Mouse (Mus musculus) R1 (cell line): ENCODE data around the gene Fbf1.

Experiments
- DNase-seq: peaks from one replicate; pipeline ENCODE4 v3.0.0-alpha.2; 2018; ENCODE audit warnings: low read depth, low spot score

Fbf1 gene

DNA sequence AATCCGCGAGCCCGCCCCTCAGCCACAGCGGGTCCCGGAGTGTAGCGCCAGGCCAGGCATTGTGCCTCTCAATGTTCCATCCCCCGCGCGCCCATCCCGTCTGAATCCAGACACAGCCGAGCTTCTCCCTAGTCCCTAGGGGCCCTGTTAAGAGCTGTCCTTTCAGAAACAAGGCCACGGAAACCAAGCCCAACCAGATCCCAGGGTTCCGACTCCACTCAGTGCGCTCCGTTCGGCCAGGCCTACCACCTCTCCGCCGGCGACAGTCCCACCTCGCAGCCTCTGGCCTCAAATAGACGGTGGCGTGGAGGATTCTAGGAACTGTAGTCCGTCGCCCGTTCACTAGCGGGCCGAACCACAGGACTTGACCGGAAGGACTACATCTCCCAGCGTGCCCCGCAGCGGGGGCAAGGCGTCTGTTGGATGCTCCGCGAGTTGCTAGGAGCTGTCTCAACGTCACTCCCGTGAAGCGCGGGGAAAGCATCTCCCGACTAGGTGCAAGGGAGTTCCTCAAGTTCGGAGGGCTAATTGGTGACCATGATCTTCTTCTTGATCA is at the start of gene Fbf1:
TSS of gene Fbf1 (minus strand) at position 283 of the 556 bp plus-strand sequence.
- peak; percentile 98 for DNase-seq

DNA sequence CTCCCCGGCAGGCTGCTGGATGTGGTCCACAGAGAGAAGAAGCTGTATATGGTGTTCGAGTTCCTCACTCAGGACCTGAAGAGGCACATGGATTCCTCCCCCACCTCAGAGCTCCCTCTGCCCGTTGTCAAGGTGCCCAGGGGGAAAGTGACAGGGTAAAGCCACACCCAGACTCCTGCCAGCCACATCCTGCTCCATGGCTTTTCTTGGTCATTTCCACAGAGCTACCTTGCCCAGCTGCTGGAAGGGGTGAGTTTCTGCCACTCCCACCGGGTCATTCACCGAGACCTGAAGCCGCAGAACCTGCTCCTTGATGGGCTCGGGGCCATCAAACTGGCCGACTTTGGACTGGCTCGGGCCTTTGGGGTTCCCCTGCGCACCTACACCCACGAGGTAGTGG is 48.6 kb upstream of the Fbf1 start:
- DNase-seq = no peak

DNA sequence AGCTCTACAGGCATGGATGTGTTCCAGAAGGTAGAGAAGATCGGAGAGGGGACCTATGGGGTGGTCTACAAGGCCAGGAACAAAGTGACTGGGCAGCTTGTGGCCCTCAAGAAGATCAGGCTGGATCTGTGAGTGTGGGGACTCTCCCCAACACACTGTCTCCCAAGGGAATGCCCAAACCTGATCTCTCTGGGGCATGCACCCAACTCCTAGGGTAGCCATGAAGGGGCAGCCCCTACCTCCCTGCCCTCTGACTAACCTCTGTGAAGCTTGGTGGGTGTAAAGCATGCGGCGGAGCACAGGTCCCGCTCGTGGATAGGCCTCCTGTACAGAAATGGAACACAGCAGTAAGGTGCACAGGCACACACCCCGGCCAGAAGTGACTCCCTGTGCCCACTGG is 48.0 kb upstream of the Fbf1 start:
- no peak for DNase-seq

DNA sequence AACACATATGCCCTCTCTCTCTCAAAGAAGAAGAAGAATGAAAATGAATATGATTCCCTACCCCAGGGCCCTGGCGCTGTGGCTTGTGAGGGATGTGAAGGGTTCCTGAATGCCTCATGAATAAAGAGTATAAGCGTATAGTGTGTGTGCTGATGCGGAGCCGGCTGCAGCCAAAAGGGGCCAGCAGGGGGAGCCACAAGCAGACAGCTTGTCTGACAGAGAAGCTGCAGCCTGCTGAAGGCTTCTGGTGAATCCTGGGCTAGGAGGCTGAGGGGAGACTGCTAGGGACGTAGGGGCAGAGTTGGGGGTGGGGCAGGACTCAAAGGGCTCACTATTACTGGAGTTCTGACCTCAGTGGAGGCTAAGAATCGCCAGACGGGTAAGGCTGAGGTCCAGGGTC is 47.2 kb upstream of the Fbf1 start:
- DNase-seq = peak; percentile 82

DNA sequence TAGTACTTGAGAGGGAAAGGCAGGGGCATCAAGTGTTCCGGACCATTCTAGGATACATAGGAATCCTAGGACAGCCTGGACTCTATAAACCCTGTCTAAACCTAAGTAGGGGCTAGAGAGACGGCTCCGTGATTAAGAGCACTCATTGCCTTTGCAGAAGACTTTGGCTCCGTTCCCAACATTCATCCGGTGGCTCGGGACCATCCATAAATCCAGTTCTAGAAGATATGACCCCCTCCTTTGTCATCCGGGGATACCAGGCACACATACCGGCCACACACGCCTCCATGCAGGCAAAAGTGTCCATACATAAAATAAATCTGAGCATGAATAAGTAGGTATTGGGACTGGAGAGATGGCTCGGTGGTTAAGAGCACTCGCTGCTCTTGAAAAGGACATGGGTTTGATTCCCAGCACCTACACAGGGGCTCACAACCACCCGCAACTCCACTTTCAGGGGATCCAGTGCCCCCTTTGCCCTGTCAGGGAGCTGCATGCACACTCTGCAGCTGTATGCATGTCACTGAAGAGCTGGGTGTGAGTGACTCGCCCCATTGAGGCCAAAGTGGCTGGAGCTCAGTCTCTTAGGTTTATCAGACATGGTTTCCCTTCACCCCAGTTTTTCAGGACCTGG is 46.0 kb upstream of the Fbf1 start:
- DNase-seq = no peak

DNA sequence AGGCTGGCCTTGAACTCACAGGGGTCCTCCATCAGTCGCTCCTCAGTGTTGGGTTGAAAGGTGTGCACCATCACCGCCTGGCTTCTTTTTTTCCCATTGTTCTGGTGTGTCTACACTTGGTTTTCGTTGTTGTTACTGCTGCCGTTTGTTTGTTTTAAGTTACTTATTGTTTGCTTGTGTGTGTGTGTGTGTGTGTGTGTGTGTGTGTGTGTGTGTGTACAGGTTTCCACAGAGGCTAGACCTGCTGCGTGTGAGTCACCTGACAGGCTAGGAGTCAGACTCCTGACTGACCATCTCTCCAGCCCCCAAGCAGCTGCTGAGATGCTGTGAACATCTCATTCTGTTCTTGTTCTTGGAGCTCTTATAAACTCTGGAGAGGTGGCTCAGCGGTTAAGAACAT is 44.9 kb upstream of the Fbf1 start:
- no peak for DNase-seq

DNA sequence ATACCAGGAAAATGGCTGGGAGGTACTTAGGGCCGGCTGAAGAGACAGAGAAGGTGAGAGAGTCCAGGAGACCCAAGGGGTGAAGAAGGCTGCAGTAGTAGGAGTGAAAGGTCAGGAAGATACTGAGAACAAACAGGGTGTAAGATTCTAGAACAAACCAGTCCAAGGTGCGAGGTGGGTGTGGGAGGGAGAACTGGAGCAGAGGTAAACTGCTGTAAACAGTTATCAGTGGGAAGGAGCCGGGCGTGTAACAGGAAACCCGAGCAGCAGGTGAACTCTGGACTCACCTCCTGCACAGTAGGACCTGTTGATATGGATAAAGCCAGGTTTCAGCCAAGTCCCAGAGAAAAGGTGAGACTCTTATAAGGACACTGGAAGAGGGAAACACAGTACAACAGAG is 42.7 kb upstream of the Fbf1 start:
- DNase-seq = peak; percentile 48

DNA sequence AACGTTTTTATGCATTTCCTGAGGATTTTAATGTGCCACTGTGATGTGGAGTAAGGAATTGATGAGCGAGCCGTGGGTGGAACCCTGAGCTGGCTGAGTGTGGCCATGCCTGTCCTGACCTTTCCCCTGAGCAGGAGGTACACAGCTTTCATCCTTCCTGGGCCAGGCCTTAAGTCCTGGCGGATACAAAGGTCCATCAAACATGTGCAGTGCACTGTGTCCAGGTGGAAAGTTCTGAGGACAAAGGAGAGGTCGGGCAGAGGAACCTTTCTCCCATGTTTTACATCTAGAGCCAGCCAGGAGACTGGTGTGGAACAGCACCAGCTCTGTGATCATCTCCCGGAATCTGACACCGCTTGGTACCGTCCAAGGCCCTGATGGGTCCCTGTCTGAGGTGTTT is 41.3 kb upstream of the Fbf1 start:
- no peak for DNase-seq

DNA sequence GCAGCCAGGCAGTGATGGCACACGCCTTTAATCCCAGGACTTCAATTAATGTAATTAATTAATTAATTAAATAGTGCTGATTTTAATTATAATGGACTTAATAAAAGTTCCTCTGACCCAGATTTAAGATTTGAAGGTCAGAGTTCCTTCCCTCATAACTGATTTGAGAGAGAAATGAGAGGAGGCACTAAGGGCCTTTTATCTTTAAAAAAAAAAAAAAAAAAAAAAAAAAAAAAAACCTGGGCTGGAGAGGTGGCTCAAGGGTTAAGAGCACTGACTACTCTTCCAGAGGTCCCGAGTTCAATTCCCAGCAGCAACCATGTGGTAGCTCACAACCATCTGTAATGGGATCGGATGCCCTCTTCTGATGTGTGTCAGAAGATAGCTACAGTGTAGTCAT is 40.7 kb upstream of the Fbf1 start:
- DNase-seq = no peak

DNA sequence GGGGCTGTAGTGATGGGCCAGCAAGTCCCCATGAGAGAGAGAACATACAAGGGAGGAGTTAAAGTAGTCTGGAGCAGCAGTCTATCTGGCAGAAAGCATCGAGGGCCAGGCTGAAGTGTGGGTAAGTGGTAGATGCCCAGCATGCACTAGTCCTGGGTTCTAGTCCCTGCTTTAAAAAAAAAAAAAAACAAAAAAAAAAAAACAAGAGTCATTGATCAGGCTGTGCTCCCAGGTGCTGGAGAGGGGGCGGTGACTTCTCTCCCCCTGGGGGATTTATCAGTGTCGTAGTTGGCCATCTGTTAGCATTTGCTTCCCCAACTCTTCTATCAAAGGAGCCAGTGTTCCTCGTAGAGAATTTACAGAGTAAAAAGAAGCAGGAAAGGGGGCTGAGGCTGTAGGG is 38.7 kb upstream of the Fbf1 start:
- DNase-seq = no peak

DNA sequence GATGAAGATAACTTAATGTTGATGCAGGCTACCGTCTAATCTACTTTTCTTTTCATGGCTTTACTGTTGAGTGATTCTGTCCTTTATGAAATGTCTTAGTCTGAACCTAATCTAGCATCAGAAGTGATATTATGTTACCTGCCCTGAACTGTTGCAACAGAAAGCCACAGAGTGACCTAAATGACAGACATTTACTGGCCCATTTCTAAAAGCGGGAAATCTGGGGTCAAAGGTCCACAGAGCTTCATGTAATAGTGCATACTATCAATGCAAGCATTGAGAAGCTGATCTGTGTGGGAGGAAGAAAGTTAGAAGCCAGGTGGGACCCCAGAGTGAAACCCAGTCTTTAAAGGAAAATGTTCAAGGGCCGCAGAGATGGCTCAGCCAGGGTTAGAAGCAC is 35.2 kb upstream of the Fbf1 start:
- no peak for DNase-seq

DNA sequence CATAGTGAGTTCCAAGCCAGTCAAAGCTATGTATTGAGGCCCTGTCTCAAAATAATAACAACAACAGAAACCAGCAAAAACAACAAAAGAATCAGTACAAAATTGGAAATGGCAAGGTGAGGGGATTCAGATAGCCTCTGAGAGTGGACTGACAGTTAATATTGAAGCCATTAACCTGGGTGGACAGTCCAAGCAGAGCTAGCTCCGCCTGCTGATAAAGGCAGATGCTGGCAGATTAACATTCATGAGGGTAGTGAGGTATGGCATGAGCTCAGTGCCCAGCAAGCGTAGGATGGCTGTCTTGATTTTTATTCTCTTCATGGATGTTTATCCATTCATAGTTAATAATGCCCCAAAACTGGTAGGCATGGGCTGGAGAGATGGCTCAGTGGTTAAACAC is 33.2 kb upstream of the Fbf1 start:
- no peak for DNase-seq

DNA sequence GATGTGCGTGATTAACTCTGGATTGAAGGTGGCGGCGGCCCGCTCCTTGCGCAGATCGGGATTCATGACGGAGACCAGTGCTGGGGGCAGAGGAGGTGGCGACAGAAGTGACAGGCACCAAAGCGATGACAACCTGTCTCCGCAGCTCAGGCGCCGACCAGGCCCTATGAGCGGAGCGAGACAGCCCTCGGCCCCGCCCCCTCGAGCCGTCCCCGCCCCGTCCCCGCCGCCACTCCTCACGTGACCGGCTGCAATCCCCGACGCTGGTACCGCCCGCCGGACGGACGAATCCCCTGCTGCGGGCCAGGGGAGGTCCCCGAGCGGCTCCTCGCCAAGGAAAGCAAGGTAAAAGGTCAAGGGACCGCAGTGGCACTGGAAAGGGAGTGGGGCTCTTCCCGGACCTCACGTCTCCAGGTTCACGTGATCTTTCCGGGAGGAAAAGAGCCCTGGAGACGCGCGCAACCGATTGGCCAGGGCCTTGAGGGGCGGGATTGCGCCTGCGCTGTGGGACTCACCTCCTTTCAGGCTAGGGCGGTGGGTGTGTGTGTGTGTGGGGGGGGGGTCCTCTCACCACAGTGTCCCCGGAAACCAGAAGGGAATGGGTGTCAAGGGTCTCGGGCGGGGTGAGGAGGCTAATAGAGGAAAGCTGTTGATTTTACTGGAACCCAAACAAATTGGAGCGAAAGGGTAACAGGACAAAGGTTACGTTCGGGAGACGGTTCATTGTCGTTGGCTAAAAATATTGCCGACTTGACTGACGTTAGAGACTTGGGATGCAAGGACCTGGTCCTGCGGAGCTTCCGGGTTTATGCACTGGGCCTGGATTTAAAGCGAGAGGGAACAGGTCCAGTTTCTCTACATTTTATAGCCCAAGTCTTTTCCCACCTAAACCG is 30.9 kb upstream of the Fbf1 start, which contains the start of the genes Ten1 and Acox1:
TSS of gene Ten1 (plus strand) at position 217 of the 893 bp plus-strand sequence.
TSS of gene Acox1 (minus strand) at position 407 of the 893 bp plus-strand sequence.
- DNase-seq = peak; percentile 96

DNA sequence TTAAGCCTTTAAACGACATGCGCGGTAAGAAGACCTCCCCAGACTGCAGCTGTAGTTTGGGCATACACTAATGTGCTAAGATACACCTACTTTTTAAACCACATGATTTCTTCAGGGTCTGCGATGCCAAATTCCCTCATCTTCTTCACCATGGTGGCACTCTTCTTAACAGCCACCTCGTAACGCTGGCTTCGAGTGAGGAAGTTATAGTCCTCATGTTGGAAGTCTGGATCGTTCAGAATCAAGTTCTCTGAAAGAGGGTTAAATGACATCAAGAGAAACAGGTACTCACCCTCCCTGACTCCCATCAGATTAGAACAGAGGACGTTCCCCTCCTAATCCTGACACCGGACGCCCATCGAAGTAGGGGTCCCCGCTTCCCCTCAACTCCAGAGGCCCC is 30.2 kb upstream of the Fbf1 start:
- no peak for DNase-seq

DNA sequence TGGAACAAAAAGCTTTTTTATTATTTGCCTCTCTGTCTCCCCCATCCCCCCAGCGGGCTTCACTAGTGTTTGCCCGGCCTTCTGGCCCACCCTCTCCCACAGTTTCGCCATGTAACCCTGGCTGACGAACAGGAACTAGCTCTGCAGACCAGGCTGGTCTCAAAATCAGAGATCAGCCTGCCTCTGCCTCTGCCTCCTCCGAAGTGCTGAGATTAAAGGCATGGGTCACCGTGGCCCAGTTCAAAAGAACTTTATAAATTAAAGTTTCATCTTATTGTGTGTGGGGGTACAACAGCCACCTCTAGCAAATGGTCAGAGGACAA is 29.6 kb upstream of the Fbf1 start:
- no peak for DNase-seq

DNA sequence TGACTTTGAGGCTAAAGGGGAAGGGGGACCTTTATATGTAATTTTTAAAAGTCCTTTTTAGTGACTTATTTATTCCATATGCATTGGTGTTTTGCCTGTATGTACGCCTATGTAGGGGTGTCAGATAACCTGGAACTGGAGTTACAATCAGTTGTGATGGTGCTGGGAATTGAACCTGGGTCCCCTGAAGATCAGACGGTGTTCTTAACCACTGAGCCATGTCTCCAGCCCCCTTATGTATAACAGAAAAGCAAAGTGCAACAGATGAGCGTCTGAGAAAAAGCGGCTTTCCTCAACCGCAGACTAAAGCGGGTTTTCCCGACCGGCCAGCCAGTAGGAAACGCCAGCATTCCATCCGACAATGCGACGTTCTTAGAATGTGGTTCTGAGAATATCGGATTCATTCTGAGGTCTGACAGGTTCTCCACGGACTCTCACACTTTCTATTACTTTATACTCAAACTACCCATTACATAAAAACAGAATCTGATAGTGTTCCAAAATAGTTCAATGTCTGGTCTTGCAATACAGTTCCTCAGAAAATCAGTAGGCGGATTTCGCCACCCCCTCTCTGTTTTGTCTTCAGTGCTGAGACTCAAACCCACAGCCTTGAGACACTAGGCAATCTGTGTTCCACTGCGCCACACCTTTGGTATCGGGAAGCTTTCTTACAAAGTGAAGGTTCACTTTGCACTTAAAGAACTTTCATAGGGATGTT is 29.1 kb upstream of the Fbf1 start:
- no peak for DNase-seq

DNA sequence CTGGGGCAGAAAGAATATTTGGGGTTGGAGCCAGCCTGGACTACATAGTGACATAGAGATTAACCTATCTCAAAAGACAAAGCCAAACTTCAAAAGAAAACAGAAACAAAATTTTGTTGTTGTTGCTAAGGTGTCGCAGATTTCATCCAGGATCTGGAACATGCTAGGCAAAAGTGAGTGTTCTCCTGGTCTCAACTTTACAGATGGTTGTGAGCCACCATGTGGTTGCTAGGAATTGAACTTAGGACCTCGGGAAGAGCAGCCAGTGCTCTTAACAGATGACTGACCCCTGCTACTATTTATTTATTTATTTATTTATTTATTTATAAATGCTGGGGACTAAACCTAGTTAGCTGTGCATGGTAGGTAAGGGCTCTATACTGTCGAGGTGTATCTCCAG is 28.4 kb upstream of the Fbf1 start:
- no peak for DNase-seq

DNA sequence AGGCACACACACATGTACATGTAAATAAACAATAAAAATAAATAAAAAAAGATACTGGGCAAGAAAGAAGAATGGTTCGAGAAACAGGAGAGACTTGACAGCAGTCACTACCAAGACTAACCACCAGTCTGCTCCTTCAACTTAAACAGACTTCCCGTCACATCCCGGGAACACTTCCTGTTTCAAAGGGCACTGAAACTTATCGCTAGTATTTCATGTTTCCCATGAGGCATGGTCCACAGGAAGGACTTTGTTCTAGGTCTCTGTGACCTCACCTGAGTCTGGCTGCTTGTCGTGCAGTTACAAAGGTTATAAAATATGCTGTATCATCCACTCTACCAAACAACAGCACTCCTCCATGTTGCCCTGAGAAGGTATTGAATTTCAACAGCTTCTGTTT is 27.3 kb upstream of the Fbf1 start:
- peak; percentile 43 for DNase-seq

DNA sequence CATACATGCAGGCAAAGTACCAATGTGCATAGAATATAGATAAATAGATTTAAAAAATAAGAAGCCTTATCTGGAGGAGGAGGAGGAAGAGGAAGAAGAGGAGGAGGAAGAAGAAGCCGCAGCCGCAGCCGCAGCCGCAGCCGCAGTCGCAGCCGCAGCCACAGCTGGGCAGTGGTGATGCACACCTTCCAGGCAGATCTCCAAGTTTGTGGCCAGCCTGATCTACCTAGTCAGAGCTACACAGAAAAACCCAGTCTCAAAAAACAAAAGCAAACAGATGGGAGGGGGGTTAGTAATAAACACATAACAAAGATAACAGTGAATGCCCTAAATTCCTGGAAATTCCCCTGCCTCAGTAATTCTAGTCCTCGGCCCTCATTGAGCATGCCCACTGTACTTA is 26.7 kb upstream of the Fbf1 start:
- DNase-seq = no peak

DNA sequence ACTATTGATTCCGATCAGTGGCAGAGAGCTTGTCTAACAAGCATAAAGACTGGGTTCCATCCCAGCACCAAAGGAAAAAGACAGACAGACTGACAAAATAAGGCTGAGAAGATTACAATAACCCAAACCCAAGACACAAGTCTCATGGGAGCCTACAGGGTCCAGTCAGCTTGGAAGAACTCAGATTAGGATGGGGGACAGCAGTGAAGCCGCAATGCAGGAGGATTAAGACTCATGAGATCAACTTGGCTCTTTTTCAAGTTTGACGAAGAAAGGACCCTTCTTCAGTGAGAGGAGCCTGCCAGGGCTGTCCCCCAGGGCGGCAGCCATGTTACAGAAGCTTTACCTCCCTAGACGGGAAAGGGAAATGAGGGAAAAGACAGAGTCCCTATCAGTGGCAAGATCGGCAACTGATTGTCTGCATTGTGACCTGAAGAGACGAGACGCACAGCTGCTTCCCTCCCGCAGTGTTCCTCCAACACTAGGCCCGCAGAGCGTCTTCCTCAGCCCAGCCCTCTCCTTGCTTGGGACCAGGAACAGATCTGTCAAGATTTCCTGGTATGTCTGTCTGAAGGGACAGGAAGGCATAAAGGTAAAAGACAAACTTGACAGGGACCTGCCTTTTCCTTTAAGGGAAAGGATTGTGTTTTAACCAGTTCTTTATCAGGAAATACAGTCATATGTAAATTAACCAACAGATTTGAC is 19.4 kb upstream of the Fbf1 start:
- DNase-seq = peak; percentile 84

DNA sequence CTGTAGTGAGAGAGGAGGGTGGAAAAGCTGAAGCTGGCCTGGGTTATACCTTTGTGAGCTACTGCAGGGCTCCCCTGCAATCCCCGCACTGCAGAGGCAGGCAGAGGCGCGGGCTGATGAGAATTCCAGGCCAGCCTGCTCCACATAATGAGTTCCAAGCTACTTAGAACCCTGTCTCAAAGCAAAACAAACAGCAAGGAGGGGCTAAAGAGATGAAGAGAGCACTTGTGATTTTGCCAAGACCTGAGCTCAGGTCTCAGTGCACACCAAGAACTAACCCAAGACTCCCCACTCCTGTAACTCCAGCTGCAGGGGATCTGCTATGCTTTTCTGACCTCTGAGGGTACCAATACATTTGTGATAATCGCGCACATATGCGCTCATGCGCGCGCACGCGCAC is 18.4 kb upstream of the Fbf1 start:
- DNase-seq = no peak

DNA sequence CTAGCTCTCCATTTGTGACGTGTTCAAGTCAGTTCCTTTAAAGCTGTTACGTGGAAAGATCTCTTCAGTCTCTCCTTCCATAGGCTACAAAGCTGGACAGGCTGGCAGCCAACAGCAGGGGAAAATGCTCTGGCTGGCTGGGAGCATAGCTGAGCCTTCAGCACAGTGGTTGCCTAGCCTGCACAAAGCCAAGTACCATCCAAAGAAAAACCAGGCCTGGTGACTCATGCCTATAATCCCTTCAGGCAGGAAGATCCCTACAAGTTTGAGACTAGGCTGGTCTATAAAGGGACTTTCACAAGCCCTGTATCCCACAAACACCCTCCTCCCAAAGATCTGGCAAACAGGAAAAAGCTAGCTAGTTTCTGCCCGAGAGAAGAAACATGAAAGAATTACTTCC is 17.9 kb upstream of the Fbf1 start:
- DNase-seq = no peak
